Mouse (Mus musculus): ENCODE results near the gene Itga11. TPM values are rescaled to one million over a fixed set of nuclear protein-coding genes. Genes with fewer than 3 reads are reported as not detected.

Itga11 gene
- polyA plus RNA-seq, 1 experiment = 3.8 TPM

DNA sequence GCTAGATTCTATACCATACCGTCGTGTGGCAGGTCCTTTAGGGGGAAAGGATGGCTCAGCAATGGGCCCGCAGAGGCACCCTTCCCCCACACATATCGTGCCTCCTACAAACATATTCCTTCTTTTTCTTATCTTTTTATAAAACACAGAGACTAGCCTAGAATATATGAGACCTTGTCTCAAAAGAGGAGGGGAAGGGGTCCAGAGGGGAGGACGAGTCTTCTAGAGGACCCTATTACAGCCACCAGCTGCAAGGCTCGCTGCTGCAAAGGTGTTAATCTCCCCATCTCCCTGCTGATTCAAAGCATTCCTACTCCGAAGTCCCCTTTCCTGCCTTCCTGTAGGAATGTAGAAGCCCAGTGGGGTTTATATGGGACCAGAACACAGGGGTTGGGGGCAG, 148.8 kb downstream of the Itga11 start:
- 59% methylated on average over 7 of the region's 7 CpGs for WGBS
- Histone ChIP-seq H3K4me3 (ENCODE audit: low read depth, low read length) (no peak overlapping the region), H3K27me3 (ENCODE audit: control insufficient read depth, insufficient read depth, low read length) (no peaks in the 10 kb centered on the region), H3K27ac (ENCODE audit: insufficient read depth, low read depth, low read length) (no peak overlapping the region), H3K4me1 (ENCODE audit: control insufficient read depth, insufficient read depth, insufficient read length, low read length) (no peaks in the 10 kb centered on the region; the same call in 1 of the 2 replicates), H3K36me3 (ENCODE audit: control insufficient read depth, insufficient read depth, low read length) (no peaks in the 10 kb centered on the region)
- TF ChIP-seq CTCF (IDR thresholded peaks at IDR 0.05; ENCODE audit: extremely low read depth, insufficient read length, insufficient replicate concordance, low read depth, low read length) = no peak

DNA sequence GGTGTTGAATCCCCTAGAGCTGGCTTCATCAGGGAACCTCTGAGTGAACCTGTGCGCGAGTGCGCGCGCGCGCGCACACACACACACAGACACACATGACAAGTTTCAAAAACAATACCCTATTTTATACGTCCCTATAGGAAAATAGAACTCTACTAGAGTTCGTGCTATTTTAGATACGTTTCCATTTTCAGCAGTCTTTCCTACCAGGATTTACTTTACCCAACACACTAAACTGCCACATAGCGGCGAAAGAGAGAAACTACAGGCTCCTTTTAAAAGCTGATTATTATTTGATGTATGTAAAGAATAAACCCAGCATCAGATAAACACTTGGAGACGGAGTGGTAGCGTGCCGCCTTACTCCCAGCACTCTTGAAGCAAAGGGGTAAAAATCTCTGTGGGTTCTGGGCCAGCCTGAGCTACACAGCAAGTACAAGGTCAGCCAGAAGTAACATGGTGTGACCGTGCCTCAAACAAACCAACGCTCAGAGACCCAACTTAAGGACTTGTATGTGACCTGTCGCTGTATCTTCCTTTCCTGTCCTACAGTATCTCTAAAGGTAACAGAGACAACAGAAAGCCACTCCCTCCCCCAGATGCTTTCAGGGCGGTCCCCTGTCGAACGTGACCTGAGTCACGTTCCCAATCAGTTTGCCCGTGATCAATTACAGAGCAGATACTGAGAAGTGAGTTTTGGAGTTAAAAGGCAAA, 150.5 kb downstream of the Itga11 start:
- 6% methylated on average over 24 of the region's 24 CpGs for WGBS
- Histone ChIP-seq H3K4me3 (ENCODE audit: low read depth, low read length) (peak overlapping the region; percentile 47), H3K36me3 (ENCODE audit: control insufficient read depth, insufficient read depth, low read length) (no peaks in the 10 kb centered on the region), H3K27ac (ENCODE audit: insufficient read depth, low read depth, low read length) (no peak overlapping the region), H3K4me1 (ENCODE audit: control insufficient read depth, insufficient read depth, insufficient read length, low read length) (no peaks in the 10 kb centered on the region; the same call in 1 of the 2 replicates), H3K27me3 (ENCODE audit: control insufficient read depth, insufficient read depth, low read length) (no peaks in the 10 kb centered on the region)
- TF ChIP-seq CTCF (IDR thresholded peaks at IDR 0.05; ENCODE audit: extremely low read depth, insufficient read length, insufficient replicate concordance, low read depth, low read length) (peak; percentile 15; the same call in 1 of the 2 replicates), POLR2A (IDR thresholded peaks at IDR 0.05; ENCODE audit: low read depth, low read length) (no peak)

DNA sequence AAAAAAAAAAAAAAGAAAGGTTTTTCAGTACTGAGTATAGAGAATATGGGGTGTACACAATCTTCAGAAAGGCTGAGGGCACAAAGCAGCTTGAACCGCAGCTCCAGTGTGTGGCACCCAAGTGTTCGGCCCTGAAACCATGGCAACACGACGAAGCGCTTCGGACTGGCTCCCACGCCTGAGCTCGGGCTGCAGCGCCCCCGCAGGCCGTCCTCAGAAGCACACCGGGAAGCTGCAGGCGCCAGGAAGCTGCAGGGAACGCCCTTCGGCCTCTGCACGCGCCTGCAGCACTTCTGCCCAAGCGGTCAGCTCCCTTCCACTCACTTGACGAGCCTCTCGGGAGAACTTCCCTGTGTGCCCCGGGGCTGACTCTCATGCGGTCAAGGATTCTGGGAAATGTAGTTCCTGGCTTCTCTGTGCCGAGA, 151.0 kb downstream of the Itga11 start:
- Histone ChIP-seq H3K4me3 (ENCODE audit: low read depth, low read length) (peak overlapping the region; percentile 47), H3K27ac (ENCODE audit: insufficient read depth, low read depth, low read length) (no peak overlapping the region), H3K27me3 (ENCODE audit: control insufficient read depth, insufficient read depth, low read length) (no peaks in the 10 kb centered on the region), H3K4me1 (ENCODE audit: control insufficient read depth, insufficient read depth, insufficient read length, low read length) (no peaks in the 10 kb centered on the region; the same call in 1 of the 2 replicates), H3K36me3 (ENCODE audit: control insufficient read depth, insufficient read depth, low read length) (no peaks in the 10 kb centered on the region)
- TF ChIP-seq POLR2A (IDR thresholded peaks at IDR 0.05; ENCODE audit: low read depth, low read length) (no peak), CTCF (IDR thresholded peaks at IDR 0.05; ENCODE audit: extremely low read depth, insufficient read length, insufficient replicate concordance, low read depth, low read length) (peak; percentile 78)
- under 1% methylated on average over 23 of the region's 23 CpGs for WGBS

DNA sequence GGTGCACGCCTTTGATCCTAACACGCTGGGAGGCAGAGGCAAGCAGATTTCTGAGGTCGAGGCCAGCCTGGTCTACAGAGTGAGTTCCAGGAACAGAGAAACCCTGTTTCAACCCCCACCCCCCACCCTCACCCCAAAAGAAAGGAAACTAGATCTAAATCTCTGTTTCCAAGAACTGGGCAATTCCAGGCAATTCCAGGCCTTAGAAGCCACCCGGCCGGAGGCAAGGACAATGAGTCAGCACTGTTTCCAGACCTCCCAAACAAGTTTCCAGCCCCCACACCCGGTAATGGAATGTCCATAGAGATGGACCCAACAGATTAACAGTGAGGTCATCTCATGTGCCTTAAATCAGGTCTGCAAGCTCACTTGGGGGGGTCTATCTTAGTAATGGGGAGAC, 152.3 kb downstream of the Itga11 start:
- WGBS = 82% methylated on average over 6 of the region's 6 CpGs
- Histone ChIP-seq H3K27ac (ENCODE audit: insufficient read depth, low read depth, low read length) (no peak overlapping the region), H3K4me3 (ENCODE audit: low read depth, low read length) (no peak overlapping the region), H3K36me3 (ENCODE audit: control insufficient read depth, insufficient read depth, low read length) (no peaks in the 10 kb centered on the region), H3K27me3 (ENCODE audit: control insufficient read depth, insufficient read depth, low read length) (no peaks in the 10 kb centered on the region), H3K4me1 (ENCODE audit: control insufficient read depth, insufficient read depth, insufficient read length, low read length) (no peaks in the 10 kb centered on the region; the same call in 1 of the 2 replicates)
- no peak for TF ChIP-seq POLR2A (IDR thresholded peaks at IDR 0.05; ENCODE audit: low read depth, low read length)
- no peak for TF ChIP-seq CTCF (IDR thresholded peaks at IDR 0.05; ENCODE audit: extremely low read depth, insufficient read length, insufficient replicate concordance, low read depth, low read length)

Other genes starting within 250 kb of the Itga11 start
- gene Coro2b, start 140.8 kb upstream of the Itga11 start, polyA plus RNA-seq (2012; rRNA removed) = 1.8 and 2.7 TPM in 2 replicates
- gene Fem1b, start 134.1 kb downstream of the Itga11 start, polyA plus RNA-seq (2012; rRNA removed) = 3.0 and 4.7 TPM in 2 replicates
- 25.0 and 51.2 TPM in 2 replicates for gene Cln6, start 161.0 kb downstream of the Itga11 start, polyA plus RNA-seq (2012; rRNA removed)
- 73.8 and 101 TPM in 2 replicates for gene Calml4, start 180.3 kb downstream of the Itga11 start, polyA plus RNA-seq (2012; rRNA removed)

Data from small intestine, adult 2 months (tissue).